Mouse (Mus musculus) thymus, adult 2 months (tissue): ENCODE results near the gene Coq10a.

Experiments
- CTCF ChIP-seq: fragments of 200-500 bp; IDR thresholded peaks from 2 replicates; pipeline ENCODE4 v1.5.1; 2012; ENCODE audit warnings: mild to moderate bottlenecking, control low read depth, low read length, moderate library complexity, borderline replicate concordance; ENCODE audit not compliant: control insufficient read depth, poor library complexity, insufficient read depth; ENCODE audit errors: extremely low read depth
- POLR2A ChIP-seq: fragments of 200-500 bp; IDR thresholded peaks from 2 replicates; pipeline ENCODE4 v1.6.1; 2012; ENCODE audit warnings: mild to moderate bottlenecking, low read length, control low read depth, moderate library complexity; ENCODE audit not compliant: control insufficient read depth, poor library complexity, insufficient read depth; ENCODE audit errors: extremely low read depth

- no peak for TF ChIP-seq CTCF
- TF ChIP-seq POLR2A: no peak
Measured at GRCm38 (mm10) chr10:128379260-128379659, 10.5 kb upstream of the Coq10a start.
